Mouse (Mus musculus) intestine, embryonic 14.5 days (tissue): ENCODE data around the gene Ctsa. TPM values are rescaled to one million over a fixed set of nuclear protein-coding genes. Genes with fewer than 3 reads are reported as not detected.

Source experiments
- ATAC-seq: fragments of 200-750 bp; cut with Nextera tagmentation; replicated peaks from 2 replicates; pipeline ENCODE4 v1.8.0; 2017; ENCODE audit warnings: low read depth, moderate number of reproducible peaks, moderate TSS enrichment, moderate library complexity; ENCODE audit not compliant: low FRiP score, low TSS enrichment
- DNase-seq: peaks from one replicate; pipeline ENCODE4 v3.0.0-alpha.2; 2018; ENCODE audit warnings: low spot score
- H3K27ac ChIP-seq: fragments of 300-500 bp; sonication (generic); 2 replicates; pipeline ENCODE4 v1.5.1; 2014; ENCODE audit warnings: low read depth, mild to moderate bottlenecking, control low read depth
- H3K27me3 ChIP-seq: fragments of 300-500 bp; sonication (generic); replicated peaks from 2 replicates; pipeline ENCODE4 v1.6.1; 2014; ENCODE audit warnings: low read length, control low read depth; ENCODE audit not compliant: control insufficient read depth, insufficient read depth
- H3K36me3 ChIP-seq: fragments of 300-500 bp; sonication (generic); 2 replicates; pipeline ENCODE4 v1.6.1; 2014; ENCODE audit warnings: low read length, control low read depth; ENCODE audit not compliant: control insufficient read depth, insufficient read depth
- H3K4me1 ChIP-seq: fragments of 300-500 bp; sonication (generic); replicated peaks from 2 replicates; pipeline ENCODE4 v1.6.1; 2014; ENCODE audit warnings: low read length, control low read depth, mixed read lengths; ENCODE audit not compliant: control insufficient read depth, insufficient read depth
- H3K4me2 ChIP-seq: fragments of 300-500 bp; sonication (generic); 2 replicates; pipeline ENCODE4 v1.6.1; 2014; ENCODE audit warnings: low read length
- H3K4me3 ChIP-seq: fragments of 300-500 bp; sonication (generic); 2 replicates; pipeline ENCODE4 v1.5.1; 2014; ENCODE audit warnings: low read depth, low read length, control low read depth, mixed read lengths
- H3K9ac ChIP-seq: fragments of 300-500 bp; sonication (generic); 2 replicates; pipeline ENCODE4 v1.6.1; 2014; ENCODE audit warnings: mild to moderate bottlenecking, low read length
- H3K9me3 ChIP-seq: fragments of 300-500 bp; sonication (generic); 2 replicates; pipeline ENCODE4 v1.6.1; 2016; ENCODE audit warnings: low read length, control low read depth; ENCODE audit not compliant: control insufficient read depth
- WGBS: fragments of 180-500 bp; shearing (Covaris S2); extraction: QIAGEN DNeasy Blood & Tissue Kit; methylation state at CpG from one replicate; pipeline ENCODE4 v1.1.7; 2014; 5-methylcytosine and 5-hydroxymethylcytosine counted together
- polyA plus RNA-seq: library from polyadenylated mRNA; unstranded; fragments of >200 nt; fragmentation: Nextera tagmentation; extraction: Ambion mirVana; gene quantifications from 2 replicates; pipeline ENCODE4 v1.2.1, GENCODE M21; 2014

Ctsa gene
- polyA plus RNA-seq, 1 experiment from 2014 or later: 155 TPM

DNA sequence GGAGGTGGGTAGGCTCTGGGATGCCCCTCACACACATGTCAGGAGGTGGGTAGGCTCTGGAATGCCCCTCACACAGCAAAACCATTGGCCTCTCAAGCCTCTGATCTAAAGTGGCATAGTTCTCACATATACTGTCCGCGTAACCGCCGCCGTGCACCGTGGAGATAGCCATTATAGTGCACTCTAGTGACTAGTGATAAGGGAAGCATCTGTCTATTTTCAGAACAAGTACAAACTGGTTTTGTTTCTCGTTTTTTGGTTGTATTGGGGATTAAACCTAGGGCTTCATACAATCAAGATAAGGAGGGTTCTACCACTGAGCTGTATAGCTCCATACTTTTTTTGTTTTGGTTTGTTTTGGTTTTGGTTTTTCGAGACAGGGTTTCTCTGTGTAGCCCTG, 16.9 kb upstream of the Ctsa start:
- Histone ChIP-seq H3K27ac (no peak overlapping the region), H3K27me3 (no peaks in the 10 kb centered on the region), H3K4me2 (no peak overlapping the region), H3K36me3 (peaks cover 19% of the 10 kb centered on the region), H3K9me3 (no peaks in the 10 kb centered on the region), H3K9ac (no peak overlapping the region), H3K4me3 (no peak overlapping the region), H3K4me1 (peaks cover 4% of the 10 kb centered on the region; the same call in 1 of the 2 replicates)
- ATAC-seq: no peak
- WGBS: 90% methylated on average over 8 of the region's 8 CpGs
- no peak for DNase-seq

GRCm38 (mm10) chr2:164817206-164817605, 15.5 kb upstream of the Ctsa start:
- Histone ChIP-seq H3K27ac (peak overlapping the region; percentile 11; the same call in 1 of the 2 replicates), H3K4me3 (no peak overlapping the region), H3K9ac (no peak overlapping the region), H3K36me3 (peaks cover 27% of the 10 kb centered on the region), H3K4me1 (peaks cover 5% of the 10 kb centered on the region), H3K4me2 (no peak overlapping the region), H3K9me3 (no peaks in the 10 kb centered on the region), H3K27me3 (no peaks in the 10 kb centered on the region)
- no peak for ATAC-seq
- 75% methylated on average over 6 of the region's 6 CpGs for WGBS
- DNase-seq: no peak

DNA sequence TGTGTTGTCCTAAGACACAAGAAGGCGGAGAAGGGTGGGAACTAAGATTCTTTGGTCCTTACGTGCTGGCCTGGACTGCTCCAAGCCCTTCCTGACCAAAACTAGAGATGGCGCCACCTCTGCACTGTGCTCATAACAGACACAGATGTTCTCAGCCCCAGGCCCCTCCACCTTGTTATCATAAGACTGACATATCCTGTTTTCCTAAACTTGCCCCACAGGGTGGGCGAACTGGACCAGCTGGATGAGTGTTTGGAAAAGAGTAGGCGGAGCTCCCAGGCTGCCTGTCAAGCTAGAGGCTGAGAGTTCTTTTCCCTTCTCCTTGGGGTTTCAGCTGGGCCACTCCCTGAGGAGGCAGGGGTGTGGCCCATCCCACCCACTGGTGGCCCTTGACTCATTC, 15.0 kb upstream of the Ctsa start:
- Histone ChIP-seq H3K9me3 (no peaks in the 10 kb centered on the region), H3K27me3 (no peaks in the 10 kb centered on the region), H3K36me3 (peaks cover 22% of the 10 kb centered on the region), H3K9ac (no peak overlapping the region), H3K4me2 (no peak overlapping the region), H3K4me3 (no peak overlapping the region), H3K27ac (no peak overlapping the region), H3K4me1 (peaks cover 7% of the 10 kb centered on the region)
- ATAC-seq (no peak), DNase-seq (no peak)
- WGBS: 47% methylated on average over 5 of the region's 5 CpGs

DNA sequence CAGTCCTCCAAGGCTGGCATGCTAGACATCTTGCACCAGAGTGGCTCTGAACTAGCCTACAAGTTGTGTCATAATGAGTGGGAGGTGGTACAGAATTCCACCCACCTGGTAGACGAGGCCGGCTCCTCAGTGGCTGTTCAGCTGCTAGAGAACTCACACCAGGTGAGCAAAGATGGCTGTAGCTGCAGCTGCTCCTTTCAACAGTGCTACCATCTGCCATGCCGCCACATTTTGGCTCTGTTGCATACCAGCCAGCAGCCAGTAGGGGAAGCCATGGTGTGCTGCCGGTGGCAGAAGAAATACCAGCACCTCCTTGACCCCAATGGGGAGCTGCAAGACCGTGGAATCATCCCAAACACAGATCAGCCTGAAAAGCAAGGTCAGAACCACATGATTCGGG, 11.6 kb upstream of the Ctsa start:
- H3K9me3 ChIP-seq: no peaks in the 10 kb centered on the region
- H3K27ac ChIP-seq: no peak overlapping the region
- H3K27me3 ChIP-seq: no peaks in the 10 kb centered on the region
- H3K36me3 ChIP-seq: peaks cover 32% of the 10 kb centered on the region
- H3K4me1 ChIP-seq: peaks cover 14% of the 10 kb centered on the region
- WGBS: 86% methylated on average over 6 of the region's 6 CpGs
- no peak overlapping the region for H3K9ac ChIP-seq
- no peak overlapping the region; the same call in 1 of the 2 replicates for H3K4me3 ChIP-seq
- H3K4me2 ChIP-seq: no peak overlapping the region
- DNase-seq (no peak), ATAC-seq (no peak)

GRCm38 (mm10) chr2:164822636-164823165, 10.0 kb upstream of the Ctsa start, which contains the start of gene Zswim1:
Gene Zswim1, plus strand, starts transcription at chr2:164822686.
- H3K4me2 ChIP-seq: peak within 1 kb of the TSS; percentile 63
- no peaks in the 10 kb centered on the region for H3K27me3 ChIP-seq
- under 1% methylated on average over 32 of the region's 32 CpGs for WGBS
- ATAC-seq: peak; percentile 99
- H3K27ac ChIP-seq: peak within 1 kb of the TSS; percentile 71
- peak; percentile 100 for DNase-seq
- H3K4me3 ChIP-seq: peak within 1 kb of the TSS; percentile 91
- no peaks in the 10 kb centered on the region for H3K9me3 ChIP-seq
- H3K36me3 ChIP-seq: peaks cover 47% of the 10 kb centered on the region
- peaks cover 13% of the 10 kb centered on the region for H3K4me1 ChIP-seq
- H3K9ac ChIP-seq: peak within 1 kb of the TSS; percentile 67

- ATAC-seq (peak; percentile 65), DNase-seq (no peak)
- peak overlapping the region; percentile 67 for H3K9ac ChIP-seq
- H3K36me3 ChIP-seq: peaks cover 52% of the 10 kb centered on the region
- H3K4me3 ChIP-seq: peak overlapping the region; percentile 91
- peak overlapping the region; percentile 63 for H3K4me2 ChIP-seq
- peaks cover 10% of the 10 kb centered on the region for H3K4me1 ChIP-seq
- H3K27ac ChIP-seq: peak overlapping the region; percentile 71
- 1% methylated on average over 10 of the region's 10 CpGs for WGBS
- no peaks in the 10 kb centered on the region for H3K27me3 ChIP-seq
- no peaks in the 10 kb centered on the region for H3K9me3 ChIP-seq
Measured at GRCm38 (mm10) chr2:164823181-164823585, 9.5 kb upstream of the Ctsa start.

- H3K4me1 ChIP-seq: peaks cover 10% of the 10 kb centered on the region
- H3K4me2 ChIP-seq: 0 out of 2 replicates have a peak overlapping the region, but pooled peaks have one; percentile 63
- no peaks in the 10 kb centered on the region for H3K27me3 ChIP-seq
- no peaks in the 10 kb centered on the region for H3K9me3 ChIP-seq
- H3K9ac ChIP-seq: no peak overlapping the region
- peak overlapping the region; percentile 91; the same call in 1 of the 2 replicates for H3K4me3 ChIP-seq
- no peak for ATAC-seq
- no peak overlapping the region for H3K27ac ChIP-seq
- no peak for DNase-seq
- H3K36me3 ChIP-seq: peaks cover 54% of the 10 kb centered on the region
- WGBS: 92% methylated on average over 4 of the region's 4 CpGs
Measured at GRCm38 (mm10) chr2:164823969-164824368, 8.7 kb upstream of the Ctsa start.

DNA sequence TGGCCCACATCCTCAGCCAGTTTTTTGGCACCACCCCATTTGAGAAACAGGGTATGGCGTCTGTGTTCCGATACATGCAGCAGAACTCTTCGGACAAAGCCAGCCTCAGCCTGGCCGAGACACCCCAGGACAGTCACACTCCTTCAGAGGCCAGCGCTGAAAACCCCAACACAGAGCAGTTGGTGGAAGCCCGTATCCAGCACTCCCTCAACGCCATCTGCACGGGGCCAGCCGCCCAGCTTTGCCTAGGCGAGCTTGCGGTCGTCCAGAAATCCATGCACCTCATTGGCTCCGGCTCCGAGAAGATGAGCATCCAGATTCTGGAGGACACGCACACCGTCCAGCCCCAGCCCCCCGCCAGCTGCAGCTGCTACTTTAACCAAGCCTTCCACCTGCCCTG, 7.2 kb upstream of the Ctsa start:
- H3K27me3 ChIP-seq: no peaks in the 10 kb centered on the region
- no peaks in the 10 kb centered on the region for H3K9me3 ChIP-seq
- H3K36me3 ChIP-seq: peaks cover 48% of the 10 kb centered on the region
- ATAC-seq: no peak
- 92% methylated on average over 17 of the region's 17 CpGs for WGBS
- H3K9ac ChIP-seq: no peak overlapping the region
- DNase-seq: no peak
- no peak overlapping the region for H3K4me3 ChIP-seq
- H3K4me2 ChIP-seq: no peak overlapping the region
- no peak overlapping the region for H3K27ac ChIP-seq
- peaks cover 10% of the 10 kb centered on the region for H3K4me1 ChIP-seq
